Mouse (Mus musculus): ENCODE measurements around the gene Bri3.
"Not testable (repeated sequence)": the region's sequence is repeated elsewhere in the genome, so short reads cannot be mapped to it uniquely, and the experiment has no call there.

Gene Bri3

GRCm38 (mm10) chr5:144356776-144357455, 112.7 kb downstream of the Bri3 start:
- CTCF ChIA-PET, result interaction anchor here (1.0 kb wide), 1 partner anchor 95 kb away, joined by 3 read pairs; no protein-coding TSS in a partner anchor

- CTCF ChIA-PET, result no interaction called here
Measured at GRCm38 (mm10) chr5:144357551-144357880, 113.3 kb downstream of the Bri3 start.

GRCm38 (mm10) chr5:144357881-144358591, 113.8 kb downstream of the Bri3 start, which contains the start of gene Baiap2l1:
Baiap2l1 (minus strand) TSS chr5:144358112.
- CTCF ChIA-PET, result no interaction called here

- CTCF ChIA-PET, result no interaction called here
Measured at GRCm38 (mm10) chr5:144358592-144358917, 114.3 kb downstream of the Bri3 start.

- CTCF ChIA-PET, result no interaction called here
Measured at GRCm38 (mm10) chr5:144359886-144360285, 115.6 kb downstream of the Bri3 start.

- CTCF ChIA-PET, result no interaction called here
Measured at GRCm38 (mm10) chr5:144360346-144360745, 116.1 kb downstream of the Bri3 start.

- CTCF ChIA-PET, result no interaction called here
Measured at GRCm38 (mm10) chr5:144364680-144365357, 120.6 kb downstream of the Bri3 start.

- CTCF ChIA-PET, result not testable (repeated sequence)
Measured at GRCm38 (mm10) chr5:144366551-144366950, 122.3 kb downstream of the Bri3 start.

GRCm38 (mm10) chr5:144368661-144369205, 124.5 kb downstream of the Bri3 start:
- CTCF ChIA-PET, result no interaction called here

- CTCF ChIA-PET, result no interaction called here
Measured at GRCm38 (mm10) chr5:144370986-144371385, 126.7 kb downstream of the Bri3 start.

GRCm38 (mm10) chr5:144372177-144372576, 127.9 kb downstream of the Bri3 start:
- CTCF ChIA-PET, result no interaction called here

GRCm38 (mm10) chr5:144372885-144373284, 128.6 kb downstream of the Bri3 start:
- CTCF ChIA-PET, result no interaction called here

GRCm38 (mm10) chr5:144379431-144379830, 135.2 kb downstream of the Bri3 start:
- CTCF ChIA-PET, result no interaction called here

- CTCF ChIA-PET, result no interaction called here
Measured at GRCm38 (mm10) chr5:144380689-144381088, 136.5 kb downstream of the Bri3 start.

GRCm38 (mm10) chr5:144381782-144382181, 137.5 kb downstream of the Bri3 start:
- CTCF ChIA-PET, result no interaction called here

- CTCF ChIA-PET, result no interaction called here
Measured at GRCm38 (mm10) chr5:144383936-144384335, 139.7 kb downstream of the Bri3 start.

GRCm38 (mm10) chr5:144387851-144388250, 143.6 kb downstream of the Bri3 start:
- CTCF ChIA-PET, result no interaction called here

GRCm38 (mm10) chr5:144394142-144394541, 149.9 kb downstream of the Bri3 start:
- CTCF ChIA-PET, result no interaction called here

- CTCF ChIA-PET, result no interaction called here
Measured at GRCm38 (mm10) chr5:144397566-144397965, 153.3 kb downstream of the Bri3 start.

GRCm38 (mm10) chr5:144400821-144401220, 156.6 kb downstream of the Bri3 start:
- CTCF ChIA-PET, result no interaction called here

GRCm38 (mm10) chr5:144406256-144406655, 162.0 kb downstream of the Bri3 start:
- CTCF ChIA-PET, result no interaction called here

- CTCF ChIA-PET, result no interaction called here
Measured at GRCm38 (mm10) chr5:144410666-144411065, 166.4 kb downstream of the Bri3 start.

- CTCF ChIA-PET, result no interaction called here
Measured at GRCm38 (mm10) chr5:144411702-144412101, 167.5 kb downstream of the Bri3 start.
